Mouse (Mus musculus) liver, embryonic 12.5 days (tissue): Measurements from ENCODE around the gene Olfr31. TPM values are rescaled to one million over a fixed set of nuclear protein-coding genes. Genes with fewer than 3 reads are reported as not detected.

Experiments used
- polyA plus RNA-seq: library from polyadenylated mRNA; unstranded; fragments of >200 nt; fragmentation: Nextera tagmentation; extraction: Ambion mirVana; gene quantifications from 2 replicates; pipeline ENCODE4 v1.2.1, GENCODE M21; 2016

The Olfr31 gene
- polyA plus RNA-seq, 1 experiment from 2014 or later, result not detected

Other genes with a start within 250 kb of the Olfr31 start
- gene Psmd6, start 201.8 kb upstream of the Olfr31 start, polyA plus RNA-seq, result 195 and 202 TPM in 2 replicates
- not detected in 2 replicates for gene Olfr720, start 136.0 kb upstream of the Olfr31 start, polyA plus RNA-seq
- gene Il3ra, start 23.4 kb downstream of the Olfr31 start, polyA plus RNA-seq, result 2.1 and 3.2 TPM in 2 replicates
- gene Olfr721-ps1, start 78.5 kb downstream of the Olfr31 start, polyA plus RNA-seq, result not detected in 2 replicates